In genomic region chr2:166584491-166584890, GRCm38 (mm10) we compare ENCODE assay signal across 16 mouse cellular contexts.
DNase-seq lines count a peak whose midpoint lies in the region; ATAC-seq and TF ChIP-seq lines count a peak whose summit lies in the region.
"Had no signal": no experiment of that assay in that cellular context is flagged by ENCODE, and none has a peak within 500 bp of the region (broad histone marks: within the 10 kb centered on the region; RNA-seq: fewer than 3 reads in every experiment).

No protein-coding gene starts in this region.

- in situ Hi-C loops in CH12.LX (cut with MboI; ENCODE audit: low pct_ligation_motif_present, low pct_unique_long_range_greater_than_20kb, low sequenced_read_pairs), result no loop called here

- WGBS in heart, embryonic 16.5 days, result 73% methylated on average over 3 of the region's 3 CpGs

- H3K27me3 ChIP-seq in heart, embryonic 16.5 days (ENCODE audit: control insufficient read depth, insufficient read depth, low read length), result no peaks in the 10 kb centered on the region
- no peaks in the 10 kb centered on the region for H3K27me3 ChIP-seq in CH12.LX (replicated peaks)
- H3K27me3 ChIP-seq: forebrain, embryonic 12.5 days; Patski; stomach, embryonic 15.5 days had no signal

- peaks cover 21% of the 10 kb centered on the region for H3K36me3 ChIP-seq in heart, embryonic 16.5 days (ENCODE audit: control insufficient read depth, insufficient read depth)
- H3K36me3 ChIP-seq in CH12.LX (replicated peaks in 1 of 2; ENCODE audit: control insufficient read depth in 1 of 2, insufficient read depth in 1 of 2, low read length in 1 of 2), result peaks cover 60 to 100% of the 10 kb centered on the region in 2 experiments
- H3K36me3 ChIP-seq: stomach, embryonic 15.5 days had no signal

- peak; percentile 62; the same call in 1 of the 2 replicates for ATAC-seq in heart, embryonic 16.5 days (replicated peaks; ENCODE audit: extremely low read depth, insufficient read depth, low FRiP score)
- ATAC-seq in CD4-positive, CD25-positive, alpha-beta regulatory T cell, adult 4 months, result no peak
- ATAC-seq: Patski had no signal

- H3K27ac ChIP-seq in heart, embryonic 16.5 days (ENCODE audit: low read length), result no peak overlapping the region
- no peak overlapping the region for H3K27ac ChIP-seq in layer of hippocampus, adult 2 months
- no peak overlapping the region for H3K27ac ChIP-seq in CH12.LX (ENCODE audit: insufficient read depth, low read depth)
- H3K27ac ChIP-seq: forebrain, embryonic 12.5 days; stomach, embryonic 15.5 days had no signal

- no peaks in the 10 kb centered on the region for H3K4me1 ChIP-seq in heart, embryonic 16.5 days (ENCODE audit: control insufficient read depth, insufficient read depth, low read length)
- H3K4me1 ChIP-seq in CH12.LX (ENCODE audit: control insufficient read depth in 1 of 2, insufficient read depth in 2 of 2), result peaks cover 0 to 13% of the 10 kb centered on the region in 2 experiments; a peak in 3 of 4 replicates
- H3K4me1 ChIP-seq: forebrain, embryonic 12.5 days; stomach, embryonic 15.5 days had no signal

- no peak for TF ChIP-seq POLR2A in CH12.LX (IDR thresholded peaks at IDR 0.05; ENCODE audit: low read depth, low read length)

- no peak for TF ChIP-seq EP300 in CH12.LX (IDR thresholded peaks at IDR 0.05; ENCODE audit: low read length)

- no peaks in the 10 kb centered on the region for H3K79me2 ChIP-seq in CH12.LX (replicated peaks; ENCODE audit: control insufficient read depth, extremely low read depth, insufficient read depth, poor library complexity, severe bottlenecking)

- no peak overlapping the region for H3K9ac ChIP-seq in heart, embryonic 16.5 days (ENCODE audit: low read length)
- H3K9ac ChIP-seq in CH12.LX (ENCODE audit: insufficient read depth, low read depth), result no peak overlapping the region
- H3K9ac ChIP-seq: forebrain, embryonic 12.5 days; stomach, embryonic 15.5 days had no signal

- no peak overlapping the region for H3K4me2 ChIP-seq in heart, embryonic 16.5 days (ENCODE audit: low read depth, low read length)
- no peak overlapping the region for H3K4me2 ChIP-seq in CH12.LX (ENCODE audit: insufficient read depth, low read depth, poor library complexity, severe bottlenecking)
- H3K4me2 ChIP-seq: forebrain, embryonic 12.5 days; stomach, embryonic 15.5 days had no signal

- H3K9me3 ChIP-seq in heart, embryonic 16.5 days (replicated peaks; ENCODE audit: control insufficient read depth, low read length), result no peaks in the 10 kb centered on the region
- no peaks in the 10 kb centered on the region for H3K9me3 ChIP-seq in CH12.LX (replicated peaks; ENCODE audit: low read length)
- H3K9me3 ChIP-seq: forebrain, embryonic 12.5 days; stomach, embryonic 15.5 days had no signal

- TF ChIP-seq CTCF in layer of hippocampus, adult 2 months (conservative IDR thresholded peaks at IDR 0.05), result peak; percentile 68
- peak in 1 of 2 experiments; percentile 49; a peak in 2 of 4 replicates for TF ChIP-seq CTCF in CH12.LX (conservative IDR thresholded peaks at IDR 0.05 in 1 of 2, IDR thresholded peaks at IDR 0.05 in 1 of 2; ENCODE audit: low read depth in 2 of 2, low read length in 2 of 2)

- H3K4me3 ChIP-seq in heart, embryonic 16.5 days (ENCODE audit: low read length), result no peak overlapping the region
- H3K4me3 ChIP-seq in layer of hippocampus, adult 2 months, result no peak overlapping the region
- H3K4me3 ChIP-seq in CH12.LX (replicated peaks in 1 of 3; ENCODE audit: low read depth in 2 of 3, low read length in 2 of 3, poor library complexity in 1 of 3), result no peak overlapping the region
- H3K4me3 ChIP-seq: forebrain, embryonic 12.5 days; stomach, embryonic 15.5 days had no signal

- dilution Hi-C loops in CH12.LX (cut with MboI; ENCODE audit: extremely low pct_ligation_motif_present, extremely low pct_unique_long_range_greater_than_20kb, low sequenced_read_pairs), result no loop called here

- TF ChIP-seq RAD21 in CH12.LX (IDR thresholded peaks at IDR 0.05; ENCODE audit: low read depth, low read length), result peak; percentile 10

- no peak for DNase-seq in heart, adult 8-10 months (ENCODE audit: low spot score)
- no peak for DNase-seq in layer of hippocampus, adult 2 months (ENCODE audit: low spot score in 2 of 2)
- no peak for DNase-seq in layer of hippocampus, postnatal 14 days (ENCODE audit: low spot score in 2 of 2)
- DNase-seq in CH12.LX (ENCODE audit: extremely low read depth), result peak; percentile 57
- peak; percentile 46 for DNase-seq in brain, adult 2 months (ENCODE audit: low read depth, low spot score)
- no peak for DNase-seq in right cerebral cortex, postnatal 36 days (ENCODE audit: low spot score in 2 of 2)
- DNase-seq: cerebellum, adult 9-10 months; embryo, embryonic 11 days; heart, postnatal 36 days; kidney, postnatal 4 days; layer of hippocampus, postnatal 36 days had no signal

TF ChIP-seq in CH12.LX, 34 proteins besides CTCF, POLR2A, EP300 and RAD21:
- no peak for TF ChIP-seq PAX5 (IDR thresholded peaks at IDR 0.05; ENCODE audit: low read length)
- no peak for TF ChIP-seq ZNF384 (IDR thresholded peaks at IDR 0.05; ENCODE audit: low read depth, low read length)
- no peak for TF ChIP-seq IRF4 (IDR thresholded peaks at IDR 0.05; ENCODE audit: low read depth, low read length)
- no peak for TF ChIP-seq MAX (IDR thresholded peaks at IDR 0.05; ENCODE audit: low read length)
- no peak for TF ChIP-seq E2F4 (IDR thresholded peaks at IDR 0.05; ENCODE audit: insufficient replicate concordance, low read depth, low read length)
- no peak for TF ChIP-seq POLR2AphosphoS2 (IDR thresholded peaks at IDR 0.05; ENCODE audit: low read depth, low read length)
- TF ChIP-seq JUN (IDR thresholded peaks at IDR 0.05; ENCODE audit: insufficient read depth, low read depth, low read length), result no peak
- TF ChIP-seq BHLHE40 (IDR thresholded peaks at IDR 0.05; ENCODE audit: low read depth, low read length), result no peak
- no peak for TF ChIP-seq MYC (IDR thresholded peaks at IDR 0.05; ENCODE audit: low read depth, low read length)
- no peak for TF ChIP-seq ZMIZ1 (IDR thresholded peaks at IDR 0.05; ENCODE audit: low read depth, low read length)
- TF ChIP-seq CHD1 (IDR thresholded peaks at IDR 0.05; ENCODE audit: low read depth, low read length), result no peak
- no peak for TF ChIP-seq ZC3H11A (IDR thresholded peaks at IDR 0.05; ENCODE audit: low read depth, low read length)

Comparison
In these comparisons a context has a peak if more than half of its experiments do, and no peak if none do; other contexts are left out.
1. DNase-seq: peak in CH12.LX (single experiment) and brain, adult 2 months (single experiment); none in heart, adult 8-10 months (single experiment), layer of hippocampus, adult 2 months (0 of 2), layer of hippocampus, postnatal 14 days (0 of 2) and right cerebral cortex, postnatal 36 days (0 of 2).